Mouse (Mus musculus) adrenal gland, adult 2 months (tissue): ENCODE data around the gene Gm11172. TPM values are rescaled to one million over a fixed set of nuclear protein-coding genes. Genes with fewer than 3 reads are reported as not detected.
"Not testable (repeated sequence)": the region's sequence is repeated elsewhere in the genome, so short reads cannot be mapped to it uniquely, and the experiment has no call there.

ENCODE experiments used
- DNase-seq: peaks from one replicate; pipeline ENCODE4 v3.0.0; 2021
- polyA plus RNA-seq: library from polyadenylated mRNA; depleted of rRNA; stranded (reverse); fragments of >200 nt; gene quantifications from 2 replicates; pipeline ENCODE4 v1.2.3, GENCODE M21; 2012
- total RNA-seq, 2 experiments: library from RNA; stranded (reverse); gene quantifications; 2 replicates each; pipeline ENCODE4 v1.2.3; 2021

Gene Gm11172
- total and polyA plus RNA-seq, 3 experiments: not detected

DNA sequence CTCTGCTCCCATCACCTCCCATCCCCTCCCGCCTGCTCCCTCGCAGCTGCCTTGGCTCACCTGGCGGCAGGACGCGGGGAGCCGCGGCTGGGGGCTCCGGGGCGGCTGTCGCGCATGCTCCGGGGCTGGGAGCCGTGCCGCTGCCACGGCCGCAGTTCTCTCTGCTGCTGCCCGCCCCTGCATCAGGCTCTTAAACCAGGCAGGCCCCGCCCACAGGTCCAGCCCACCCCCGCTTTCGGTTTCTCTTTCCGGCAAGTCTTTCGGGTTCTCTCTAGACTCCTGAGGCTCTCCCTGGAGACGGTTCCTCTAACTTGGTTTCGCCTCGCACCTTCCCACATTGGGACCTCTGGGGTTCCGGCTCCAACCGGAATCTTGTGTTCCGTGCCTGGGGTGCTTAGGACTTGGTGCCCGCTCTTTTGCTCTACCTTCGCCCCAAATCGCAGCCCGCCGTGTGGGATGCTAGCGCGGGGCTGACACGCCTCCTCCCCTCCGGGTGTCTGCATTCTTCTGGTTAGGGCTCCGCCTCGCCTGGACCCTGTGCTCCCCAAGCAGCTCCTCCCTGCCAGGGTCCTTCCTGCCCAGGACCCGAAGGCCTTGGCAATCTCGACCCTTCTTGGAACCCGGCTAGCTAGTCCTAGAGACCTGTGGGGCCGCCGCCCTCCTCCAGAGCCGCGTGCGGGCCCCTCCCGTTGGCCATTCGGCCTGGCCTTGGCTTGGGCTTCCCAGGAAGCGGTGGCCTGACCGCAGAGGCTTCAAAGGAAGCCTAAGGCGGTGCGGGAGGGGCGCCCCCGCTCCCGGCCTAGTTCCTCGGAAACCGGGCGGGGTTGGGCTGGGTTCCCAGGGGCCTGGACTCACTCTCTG is 27.1 kb upstream of the Gm11172 start, which contains the start of gene Socs1:
Gene Socs1 (minus strand): TSS at position 166 of the 861 bp plus-strand sequence.
- DNase-seq: peak; percentile 96

- DNase-seq: peak; percentile 89
These were observed 26.4 kb upstream of the Gm11172 start for GRCm38 (mm10) chr16:10786288-10786687.

DNA sequence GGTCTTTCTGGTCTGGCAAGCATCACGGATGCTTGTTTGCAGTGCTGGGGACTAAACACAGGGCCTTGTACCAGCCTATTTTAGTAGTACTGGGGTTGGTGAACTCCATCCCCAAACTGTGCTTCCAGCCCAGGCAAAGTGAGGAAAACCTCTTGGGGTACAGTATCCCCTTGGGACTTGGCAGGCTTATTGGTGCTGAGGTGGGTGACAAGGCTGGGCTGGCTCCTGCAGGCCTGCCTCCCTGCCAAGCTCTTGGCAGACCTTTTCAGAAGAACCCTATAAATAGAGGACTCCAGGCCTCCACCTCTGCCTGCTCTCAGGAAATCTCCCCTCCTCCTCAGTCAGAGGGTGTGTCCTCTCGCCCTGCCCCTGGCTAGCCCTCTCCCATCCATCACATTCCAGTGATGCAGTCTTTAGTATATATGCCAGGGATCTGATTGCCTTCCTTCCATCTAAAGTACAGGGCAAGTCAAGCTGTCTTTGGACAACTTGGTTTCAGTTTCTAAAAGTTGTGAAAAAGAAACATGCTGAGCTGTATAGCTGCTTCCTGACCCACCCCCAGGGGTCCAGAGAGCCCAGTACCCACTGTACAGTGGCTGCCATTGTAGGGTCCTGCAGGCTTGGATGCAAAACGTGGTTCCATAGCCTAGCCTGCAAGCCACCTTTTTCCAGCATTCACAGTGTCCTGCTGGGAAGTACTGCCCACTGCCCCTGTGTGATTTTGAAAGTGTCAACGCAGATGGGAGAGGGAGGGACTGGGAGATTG is 25.8 kb upstream of the Gm11172 start:
- DNase-seq: peak; percentile 35

- no peak for DNase-seq
These were observed 25.1 kb upstream of the Gm11172 start for GRCm38 (mm10) chr16:10787548-10788058.

GRCm38 (mm10) chr16:10788271-10788670 is 24.4 kb upstream of the Gm11172 start, which contains the start of gene Tnp2:
TSS of gene Tnp2 (minus strand) at chr16:10788660.
- no peak for DNase-seq

DNA sequence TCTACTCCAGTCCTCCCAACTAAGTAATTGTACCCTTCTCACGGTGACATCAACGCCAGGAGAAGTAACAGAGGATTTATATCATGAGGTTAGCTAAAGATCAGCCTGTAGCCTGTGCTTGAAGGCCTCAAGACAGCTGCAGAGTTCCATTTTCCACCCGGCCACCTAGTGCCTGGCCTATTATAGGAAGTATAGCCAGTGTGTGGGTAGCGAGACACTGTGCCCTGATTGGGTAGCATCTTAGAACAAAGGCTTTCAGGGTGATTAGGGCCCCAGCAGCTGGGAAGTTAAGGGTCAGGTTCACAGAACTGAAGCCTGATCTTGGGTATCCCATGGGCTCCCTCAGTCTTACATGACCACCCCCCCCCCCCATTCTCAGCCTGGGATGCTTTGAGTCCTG is 23.8 kb upstream of the Gm11172 start:
- no peak for DNase-seq

DNA sequence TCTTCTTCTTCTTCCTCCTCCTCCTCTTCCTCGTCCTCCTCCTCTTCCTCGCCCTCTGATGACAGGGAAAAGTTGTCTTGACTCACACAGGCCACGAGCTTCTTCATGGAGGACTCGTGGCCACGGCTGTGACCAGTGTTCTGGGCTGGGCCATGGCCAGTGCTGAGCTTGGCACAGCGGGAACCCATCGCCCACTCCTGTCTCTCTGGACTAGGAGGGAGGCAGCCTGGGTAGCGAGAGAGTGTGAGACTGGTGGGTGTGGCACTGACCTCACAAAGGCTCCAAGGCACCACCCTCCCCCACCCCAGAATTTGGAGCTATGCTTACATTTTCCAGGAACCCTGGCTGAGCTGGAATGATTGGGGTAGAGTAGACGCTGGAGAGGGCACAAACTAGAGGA is 22.0 kb upstream of the Gm11172 start, which contains the start of gene Prm3:
Gene Prm3 (minus strand): TSS at position 213 of the 400 bp plus-strand sequence.
- DNase-seq: no peak

DNA sequence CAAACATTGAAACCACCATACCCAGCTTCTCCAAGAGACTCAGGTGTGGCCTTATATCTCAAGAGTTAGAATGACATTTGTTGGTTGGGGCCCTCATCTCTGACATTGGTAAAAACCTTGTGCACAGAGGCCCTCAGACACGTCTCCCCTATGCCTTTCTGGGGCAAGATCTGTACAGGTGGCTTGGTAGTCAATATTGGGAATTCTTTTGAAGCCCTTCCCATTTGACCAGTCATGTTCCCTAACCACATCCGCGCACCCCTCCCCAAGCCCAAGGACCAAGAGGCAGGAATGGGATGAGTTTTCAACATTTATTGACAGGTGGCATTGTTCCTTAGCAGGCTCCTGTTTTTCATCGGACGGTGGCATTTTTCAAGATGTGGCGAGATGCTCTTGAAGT is 16.7 kb upstream of the Gm11172 start, which contains the start of gene Prm2:
Gene Prm2 (minus strand): TSS at position 101 of the 400 bp plus-strand sequence.
- no peak for DNase-seq

GRCm38 (mm10) chr16:10802420-10802819 is 10.3 kb upstream of the Gm11172 start:
- DNase-seq: not testable (repeated sequence)

DNA sequence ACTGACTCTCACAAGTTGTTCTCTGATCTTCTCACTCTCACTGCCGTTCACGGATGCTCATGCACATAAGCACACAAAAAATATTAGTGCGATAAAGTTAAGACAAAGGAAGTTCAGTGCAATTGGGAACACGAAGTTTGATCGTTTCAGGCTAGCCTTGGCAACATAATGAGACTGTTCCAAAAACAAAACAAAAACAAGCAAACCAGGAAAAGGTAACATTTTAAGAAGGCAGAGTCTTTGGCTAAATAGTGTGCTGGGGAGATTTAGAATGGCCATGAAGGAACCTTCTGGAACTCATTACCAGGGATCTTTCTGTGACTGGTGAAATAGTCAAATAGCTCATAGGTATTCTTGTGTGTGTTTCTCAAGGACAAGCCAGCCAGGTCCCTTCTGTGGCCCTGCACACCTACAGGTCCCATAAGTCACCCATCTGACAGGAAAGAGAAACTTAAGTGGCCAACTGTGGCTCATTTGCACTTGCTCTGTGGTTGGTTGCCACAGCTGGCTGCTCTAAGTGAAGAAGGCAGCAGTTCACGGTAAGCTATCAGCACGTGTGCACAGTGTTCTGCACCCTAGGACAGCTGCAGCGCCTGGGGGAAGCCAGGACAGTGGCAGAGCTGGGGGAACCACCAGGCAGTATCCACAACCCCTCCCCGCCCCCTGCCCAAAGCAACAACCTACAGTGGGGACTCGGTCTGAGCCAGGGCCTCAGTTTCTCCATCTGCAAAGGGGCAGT is 6.8 kb upstream of the Gm11172 start, which contains the start of gene Prm1:
Gene Prm1 (minus strand): TSS at position 51 of the 739 bp plus-strand sequence.
- no peak for DNase-seq

DNA sequence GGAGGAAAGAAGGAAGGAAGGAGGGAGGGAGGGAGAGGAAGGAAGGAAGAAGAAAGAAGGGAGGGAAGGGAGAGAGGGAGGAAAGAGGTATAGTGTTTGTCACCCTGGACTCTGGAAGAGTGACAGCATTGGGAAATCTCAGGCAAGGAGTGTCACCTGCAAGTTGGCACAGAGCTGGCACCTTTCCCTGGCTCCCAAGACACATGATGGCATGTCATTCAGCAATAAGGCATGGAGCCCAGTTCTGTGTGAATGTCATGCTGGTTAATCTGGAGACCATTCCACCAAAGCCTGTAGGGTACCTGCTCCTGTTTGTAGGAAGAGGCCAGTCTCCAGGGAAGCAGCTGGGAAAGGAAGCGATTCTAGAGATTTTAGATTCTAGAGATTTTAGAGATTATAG is 2.3 kb upstream of the Gm11172 start:
- no peak for DNase-seq

- no peak for DNase-seq
These were observed 1.0 kb downstream of the Gm11172 start for GRCm38 (mm10) chr16:10813726-10814125.

DNA sequence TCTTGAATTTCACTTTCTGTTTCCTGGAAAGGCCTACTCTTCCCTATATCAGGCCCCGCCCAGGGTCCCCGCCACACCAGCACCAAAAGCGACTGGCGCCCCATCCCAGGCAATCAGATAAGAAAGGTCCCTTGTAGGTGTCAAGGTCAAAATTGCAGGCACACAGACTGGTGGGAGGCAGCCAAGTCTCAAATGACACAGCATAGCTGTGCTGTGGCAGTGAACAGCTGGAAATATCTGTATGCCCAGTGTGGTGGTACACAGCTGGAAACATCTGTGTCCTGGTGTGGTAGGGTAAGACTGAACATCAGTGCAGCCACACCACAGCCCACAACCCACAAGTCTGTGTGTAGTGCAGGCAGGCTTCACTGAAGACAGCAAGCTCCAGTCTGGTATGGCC is 2.1 kb downstream of the Gm11172 start:
- DNase-seq: peak; percentile 62

DNA sequence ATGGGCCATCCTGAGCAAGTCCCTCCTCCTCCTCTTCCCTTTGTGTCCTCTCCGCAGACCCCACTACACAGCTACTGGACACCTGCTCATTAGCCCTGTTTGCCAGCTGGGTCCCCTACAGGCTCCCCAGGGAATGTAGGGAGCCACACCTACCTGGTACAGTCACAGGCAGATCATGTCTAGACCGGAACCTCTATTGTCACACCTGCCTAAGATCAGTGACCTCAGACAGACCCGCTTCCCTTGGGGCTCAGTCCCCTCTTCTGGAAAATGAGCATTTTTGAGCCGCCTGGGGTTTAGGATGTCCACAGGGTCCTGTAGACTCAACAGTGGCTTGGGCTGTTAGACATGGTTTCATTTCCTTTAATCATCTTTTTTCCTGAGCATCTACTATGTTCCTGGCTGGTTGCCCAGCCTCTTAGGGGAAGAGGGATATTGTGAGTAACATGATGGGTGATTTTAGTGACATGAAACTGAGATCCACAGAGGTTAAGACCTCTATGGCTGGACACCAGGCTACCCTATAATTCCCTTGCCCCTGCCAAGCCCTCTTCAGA is 5.9 kb downstream of the Gm11172 start:
- no peak for DNase-seq

DNA sequence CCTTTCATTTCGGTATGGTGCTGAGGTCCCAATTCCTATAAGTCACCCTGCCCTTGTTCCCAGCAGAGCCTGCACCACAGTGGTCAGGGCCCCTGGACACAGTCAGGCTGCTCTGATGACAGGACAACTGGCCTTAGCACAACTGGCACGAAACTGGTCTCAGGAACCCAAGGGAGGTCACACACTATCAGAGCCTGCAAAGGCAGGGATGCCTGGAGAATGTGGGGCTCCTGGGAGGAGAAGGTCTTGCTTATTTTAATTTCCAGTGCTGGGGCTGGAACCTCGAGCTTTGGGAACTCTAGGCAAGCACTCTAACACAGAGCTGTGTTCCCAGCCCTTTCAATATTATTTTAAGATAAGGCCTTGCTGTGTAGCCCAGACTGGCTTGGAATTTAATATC is 7.3 kb downstream of the Gm11172 start:
- no peak for DNase-seq

DNA sequence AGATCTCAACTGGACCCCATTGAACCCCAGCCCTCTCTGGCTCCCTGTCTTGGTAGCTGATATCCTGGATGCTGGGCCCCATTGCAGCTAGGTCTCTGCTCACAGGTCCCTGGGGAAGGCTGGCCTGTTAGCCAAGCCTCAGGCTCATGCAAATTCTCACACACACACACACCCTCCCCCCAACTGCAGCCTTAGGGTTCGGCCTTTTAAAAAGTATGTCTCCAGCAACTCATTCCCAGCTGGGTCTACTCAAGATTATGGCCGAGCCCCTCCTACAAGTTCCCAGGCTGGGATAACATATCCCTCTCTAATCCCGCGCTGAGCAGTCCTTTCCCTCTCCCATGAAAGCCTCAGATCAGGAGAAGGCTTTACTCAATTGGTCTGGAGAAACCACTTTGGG is 8.7 kb downstream of the Gm11172 start:
- no peak for DNase-seq

GRCm38 (mm10) chr16:10824536-10824935 is 11.8 kb downstream of the Gm11172 start:
- no peak for DNase-seq

DNA sequence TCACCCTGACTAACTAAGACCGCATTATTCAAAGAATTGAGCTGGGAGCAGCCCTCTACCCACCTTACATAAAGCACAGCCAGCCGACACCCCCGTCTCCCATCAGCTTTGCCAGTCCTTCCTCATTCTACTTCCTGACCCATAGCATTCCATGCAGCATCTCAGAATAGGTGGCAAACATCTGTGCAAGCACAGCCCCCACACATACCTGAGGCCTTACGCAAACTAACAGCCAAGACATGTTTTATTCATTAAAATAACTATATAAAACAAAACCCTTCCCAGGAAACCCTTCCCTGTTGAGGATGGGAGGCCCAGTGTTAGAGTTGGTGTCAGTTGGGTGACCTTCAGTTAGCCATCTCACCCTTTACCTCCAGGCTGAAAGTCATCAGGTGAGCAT is 13.1 kb downstream of the Gm11172 start:
- no peak for DNase-seq

DNA sequence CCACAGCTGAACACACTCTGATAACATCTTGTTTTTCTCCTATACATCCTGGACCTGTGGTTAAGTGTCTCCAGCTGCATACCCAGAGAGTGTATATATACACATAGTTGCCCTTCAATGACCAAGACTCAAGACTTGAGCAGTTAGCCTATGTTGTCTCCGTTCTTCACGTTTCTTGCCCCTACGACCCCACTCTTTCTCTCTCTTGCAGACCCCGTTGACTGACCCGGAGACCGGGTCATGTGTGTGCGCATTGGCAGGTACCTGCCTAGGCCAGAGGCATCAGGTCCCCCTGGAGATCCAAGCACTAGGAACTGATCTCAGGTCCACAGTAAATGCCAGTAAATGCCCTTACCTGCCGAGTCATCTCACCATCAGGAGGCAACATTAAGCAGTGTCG is 14.6 kb downstream of the Gm11172 start:
- no peak for DNase-seq

- DNase-seq: no peak
These were observed 15.2 kb downstream of the Gm11172 start for GRCm38 (mm10) chr16:10827766-10828460.

GRCm38 (mm10) chr16:10828461-10828805 is 15.7 kb downstream of the Gm11172 start:
- DNase-seq: no peak
